Mouse (Mus musculus) ES-E14 (cell line): ENCODE results near the gene Tmem135.

Experiments used
- CHD2 ChIP-seq: IDR thresholded peaks from 2 replicates; pipeline ENCODE4 v1.6.1; 2014; ENCODE audit warnings: mild to moderate bottlenecking, low read depth, low read length, inconsistent platforms
- HCFC1 ChIP-seq: IDR thresholded peaks from 2 replicates; pipeline ENCODE4 v1.6.1; 2012; ENCODE audit warnings: low read length, inconsistent platforms, borderline replicate concordance; ENCODE audit not compliant: insufficient read depth
- MAFK ChIP-seq: IDR thresholded peaks from 2 replicates; pipeline ENCODE4 v1.6.1; 2014; ENCODE audit warnings: mild to moderate bottlenecking, low read depth, low read length, inconsistent platforms; ENCODE audit not compliant: insufficient read depth
- ZC3H11A ChIP-seq: IDR thresholded peaks from 2 replicates; pipeline ENCODE4 v1.6.1; 2012; ENCODE audit warnings: low read depth, mild to moderate bottlenecking, inconsistent platforms, low read length, borderline replicate concordance
- ZNF384 ChIP-seq: IDR thresholded peaks from 2 replicates; pipeline ENCODE4 v1.6.1; 2012; ENCODE audit warnings: low read depth, low read length, inconsistent platforms

DNA sequence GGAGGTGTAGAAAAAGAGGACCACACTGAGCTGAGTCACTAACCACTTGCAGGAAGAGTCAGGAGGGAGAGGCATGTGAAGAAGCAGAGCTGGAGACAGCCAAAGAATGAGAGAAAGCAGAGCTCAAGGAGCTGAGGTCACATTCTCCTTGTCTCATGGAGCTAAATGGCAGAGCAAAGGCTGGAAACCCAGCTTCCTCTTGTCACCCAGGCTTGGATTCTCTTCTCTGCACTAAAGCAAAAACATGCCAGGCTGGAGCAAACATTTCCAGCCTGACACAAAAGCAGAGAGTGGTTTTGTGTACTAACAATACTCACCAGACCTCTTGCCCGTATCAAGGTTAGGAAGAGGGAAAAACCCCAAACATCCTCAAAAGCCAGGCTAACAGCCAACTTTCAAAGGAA lies 287.8 kb downstream of the Tmem135 start:
- TF ChIP-seq HCFC1 (no peak), ZC3H11A (no peak), CHD2 (no peak), MAFK (no peak), ZNF384 (no peak)
